Mouse (Mus musculus): ENCODE data around the gene Pdzrn3. TPM values are rescaled to one million over a fixed set of nuclear protein-coding genes. Genes with fewer than 3 reads are reported as not detected.

Pdzrn3 gene
- polyA plus RNA-seq (2014; fragmentation: Nextera tagmentation; extraction: Ambion mirVana), result 16.5 and 17.0 TPM in 2 replicates

DNA sequence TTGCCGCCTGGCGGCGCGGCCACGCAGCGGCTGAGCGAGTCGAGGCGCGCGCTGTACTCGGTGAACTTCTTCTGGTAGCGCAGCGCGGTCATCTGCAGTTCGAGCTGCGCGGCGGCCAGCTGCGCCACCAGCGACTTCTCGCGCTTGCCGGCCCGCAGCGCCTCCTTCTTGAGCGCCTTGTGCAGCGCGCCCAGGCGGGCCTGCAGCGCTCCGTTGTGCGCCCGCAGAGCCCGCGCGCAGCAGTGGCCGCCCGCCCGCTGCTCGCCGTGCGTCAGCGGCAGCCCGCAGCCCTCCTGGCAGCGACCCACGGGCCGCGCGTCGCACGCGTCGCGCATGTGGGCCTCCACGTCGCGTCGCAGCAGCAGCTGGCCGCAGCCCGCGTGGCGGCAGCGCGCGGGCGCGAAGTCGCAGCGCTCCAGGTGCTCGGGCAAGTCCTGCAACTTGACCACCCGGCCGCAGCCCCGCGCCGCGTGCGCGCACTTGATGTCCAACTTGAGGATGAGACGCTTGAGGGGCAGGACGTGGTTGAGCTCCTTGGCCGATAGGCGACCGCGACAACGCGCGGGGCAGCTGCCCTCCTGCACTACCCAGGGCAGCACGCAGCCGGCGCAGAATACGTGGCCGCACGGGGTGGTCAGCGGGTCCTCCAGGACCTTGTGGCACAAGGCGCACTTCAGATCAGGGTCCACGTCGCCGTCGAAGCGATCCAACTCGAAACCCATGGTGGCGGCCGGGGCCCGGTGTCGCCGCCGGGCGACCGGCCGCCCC is at the start of gene Pdzrn3:
TSS of gene Pdzrn3 (minus strand) at position 731 of the 768 bp plus-strand sequence.
- Histone ChIP-seq H3K4me2 (ENCODE audit: low read length) (peak within 1 kb of the TSS; percentile 100), H3K9ac (ENCODE audit: low read length) (peak within 1 kb of the TSS; percentile 62), H3K4me1 (ENCODE audit: control insufficient read depth, insufficient read depth, low read length) (peaks cover 7% of the 10 kb centered on the region; the same call in 1 of the 2 replicates), H3K36me3 (ENCODE audit: control insufficient read depth, insufficient read depth, low read length) (no peaks in the 10 kb centered on the region), H3K27ac (ENCODE audit: low read depth, low read length) (peak within 1 kb of the TSS; percentile 52), H3K4me3 (ENCODE audit: low read depth, low read length) (peak within 1 kb of the TSS; percentile 52), H3K27me3 (replicated peaks; ENCODE audit: control insufficient read depth, insufficient read depth, low read length) (peaks cover 11% of the 10 kb centered on the region; the same call in 1 of the 2 replicates), H3K9me3 (replicated peaks; ENCODE audit: control insufficient read depth, low read length) (no peaks in the 10 kb centered on the region)
- peak; percentile 71 for ATAC-seq
- WGBS, result under 1% methylated on average over 111 of the region's 111 CpGs
- peak; percentile 74 for DNase-seq (ENCODE audit: low spot score)

DNA sequence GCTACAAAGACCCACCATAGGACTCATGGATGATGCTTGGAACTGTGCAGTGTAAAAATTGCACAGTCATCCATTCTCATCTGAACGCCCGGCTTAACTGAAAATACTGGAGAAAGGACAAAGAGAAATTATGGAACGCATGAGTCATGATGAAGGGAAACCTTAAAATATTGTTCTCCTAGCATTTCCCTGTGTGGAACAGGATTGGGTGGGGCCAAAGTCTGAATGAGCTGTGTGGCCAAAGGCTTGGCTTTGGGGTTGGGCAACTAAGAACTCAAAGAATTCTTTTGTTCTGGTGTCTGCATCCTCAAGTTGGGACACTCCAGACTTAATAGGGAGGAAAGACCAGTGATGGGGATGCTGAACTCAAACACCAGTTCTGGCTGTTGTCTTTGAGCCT is 49.6 kb upstream of the Pdzrn3 start:
- no peaks in the 10 kb centered on the region for H3K27me3 ChIP-seq (replicated peaks; ENCODE audit: control insufficient read depth, insufficient read depth, low read length)

DNA sequence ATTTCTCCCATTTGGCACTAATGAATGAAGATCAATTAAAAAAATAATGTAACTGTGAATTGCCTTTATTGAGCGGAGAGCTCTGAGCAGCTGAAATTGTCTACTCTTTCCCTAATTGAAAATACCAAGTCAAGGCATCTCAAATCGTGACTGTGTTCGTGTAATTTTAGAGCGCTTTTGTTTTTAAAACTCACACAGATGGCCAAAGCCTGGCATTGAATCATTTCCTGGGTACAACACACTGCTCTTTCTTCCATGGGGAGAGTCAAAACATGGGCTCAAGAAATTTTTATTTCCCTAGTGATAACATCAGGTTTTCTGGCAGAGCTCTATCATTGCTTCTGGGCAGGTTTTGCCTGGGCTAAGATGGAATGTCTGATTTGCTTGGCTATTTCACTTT is 48.6 kb upstream of the Pdzrn3 start:
- H3K36me3 ChIP-seq (ENCODE audit: control insufficient read depth, insufficient read depth, low read length), result no peaks in the 10 kb centered on the region
- ATAC-seq (peak; percentile 57), DNase-seq (ENCODE audit: low spot score) (peak; percentile 86)
- no peak overlapping the region for H3K4me2 ChIP-seq (ENCODE audit: low read length)
- no peaks in the 10 kb centered on the region for H3K9me3 ChIP-seq (replicated peaks; ENCODE audit: control insufficient read depth, low read length)
- H3K9ac ChIP-seq (ENCODE audit: low read length), result no peak overlapping the region
- 18% methylated on average over 4 of the region's 4 CpGs for WGBS
- H3K27me3 ChIP-seq (replicated peaks; ENCODE audit: control insufficient read depth, insufficient read depth, low read length), result no peaks in the 10 kb centered on the region
- no peak overlapping the region for H3K27ac ChIP-seq (ENCODE audit: low read depth, low read length)
- H3K4me1 ChIP-seq (ENCODE audit: control insufficient read depth, insufficient read depth, low read length), result peaks cover 12% of the 10 kb centered on the region
- no peak overlapping the region for H3K4me3 ChIP-seq (ENCODE audit: low read depth, low read length)

More for the DNA sequence above, 49.6 kb upstream of the Pdzrn3 start:
- Histone ChIP-seq H3K9me3 (replicated peaks; ENCODE audit: control insufficient read depth, low read length) (no peaks in the 10 kb centered on the region), H3K4me1 (ENCODE audit: control insufficient read depth, insufficient read depth, low read length) (peaks cover 6% of the 10 kb centered on the region), H3K4me3 (ENCODE audit: low read depth, low read length) (no peak overlapping the region), H3K9ac (ENCODE audit: low read length) (no peak overlapping the region), H3K27ac (ENCODE audit: low read depth, low read length) (no peak overlapping the region), H3K4me2 (ENCODE audit: low read length) (no peak overlapping the region), H3K36me3 (ENCODE audit: control insufficient read depth, insufficient read depth, low read length) (no peaks in the 10 kb centered on the region)
- ATAC-seq (no peak), DNase-seq (ENCODE audit: low spot score) (no peak)
- WGBS, result 86% methylated on average over 3 of the region's 3 CpGs

DNA sequence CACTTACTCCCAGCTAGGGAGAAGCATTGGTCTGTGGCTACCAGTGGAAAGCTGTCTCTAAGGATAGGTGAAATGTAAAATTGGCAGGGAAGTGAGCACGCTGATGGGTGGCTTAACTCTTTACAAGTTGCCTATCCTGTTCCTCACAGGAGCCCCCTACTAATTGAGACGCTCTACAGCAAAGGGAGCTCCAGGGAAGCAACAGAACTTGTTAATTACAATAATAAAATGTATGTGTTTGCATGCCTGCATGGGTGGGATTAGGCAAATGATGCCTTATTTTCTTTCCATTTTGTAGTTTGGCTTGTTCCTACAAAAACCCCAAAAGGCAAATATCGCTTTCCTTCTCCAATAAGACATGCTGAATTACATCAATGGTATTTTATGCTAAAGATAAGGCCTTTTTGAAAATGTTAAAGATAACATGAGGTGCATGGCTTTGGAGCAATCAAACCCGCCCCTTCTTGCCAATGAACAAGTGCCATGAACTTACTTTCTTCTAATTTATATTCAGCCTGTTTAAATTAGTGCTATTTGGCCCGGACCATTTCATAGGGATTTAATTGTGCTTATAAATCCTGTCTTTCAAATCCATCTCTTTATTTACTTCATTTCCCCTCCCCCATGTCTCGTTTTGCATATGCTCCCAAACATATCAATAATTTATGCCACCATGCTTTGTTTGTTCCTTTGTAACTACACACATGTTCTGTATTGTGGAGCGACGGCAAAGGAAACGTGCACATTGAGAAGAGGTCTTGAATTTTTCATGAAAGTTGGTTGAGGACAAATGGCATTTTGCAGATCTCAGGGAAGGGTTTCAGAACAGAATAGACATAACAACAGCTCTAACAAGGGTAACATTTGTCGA is 44.6 kb upstream of the Pdzrn3 start:
- H3K9me3 ChIP-seq (replicated peaks; ENCODE audit: control insufficient read depth, low read length), result no peaks in the 10 kb centered on the region
- H3K4me2 ChIP-seq (ENCODE audit: low read length), result no peak overlapping the region
- H3K27me3 ChIP-seq (replicated peaks; ENCODE audit: control insufficient read depth, insufficient read depth, low read length), result no peaks in the 10 kb centered on the region
- no peak overlapping the region for H3K27ac ChIP-seq (ENCODE audit: low read depth, low read length)
- H3K36me3 ChIP-seq (ENCODE audit: control insufficient read depth, insufficient read depth, low read length), result no peaks in the 10 kb centered on the region
- H3K4me3 ChIP-seq (ENCODE audit: low read depth, low read length), result no peak overlapping the region
- ATAC-seq (peak; percentile 62), DNase-seq (ENCODE audit: low spot score) (peak; percentile 78)
- WGBS, result 18% methylated on average over 10 of the region's 10 CpGs
- H3K4me1 ChIP-seq (ENCODE audit: control insufficient read depth, insufficient read depth, low read length), result peaks cover 12% of the 10 kb centered on the region
- no peak overlapping the region for H3K9ac ChIP-seq (ENCODE audit: low read length)

DNA sequence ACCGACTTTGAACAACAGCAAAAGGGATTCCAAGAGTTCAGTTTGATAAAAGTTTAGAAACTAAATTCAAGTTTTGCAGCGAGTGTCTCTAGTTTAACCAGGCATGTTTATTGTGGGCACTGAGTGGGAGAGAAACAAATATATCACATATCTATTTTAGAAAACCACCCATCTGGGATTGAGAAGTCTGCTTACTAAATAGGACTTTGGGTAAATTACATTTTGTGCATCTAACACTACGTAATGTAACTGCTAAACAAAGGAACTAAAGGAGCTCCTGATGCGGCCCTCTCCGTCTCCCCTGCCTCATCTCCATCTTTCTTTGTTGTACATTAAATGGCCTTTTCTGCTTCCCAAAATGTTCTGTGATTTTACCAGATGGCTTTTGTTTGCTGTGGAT is 40.5 kb upstream of the Pdzrn3 start:
- Histone ChIP-seq H3K27me3 (replicated peaks; ENCODE audit: control insufficient read depth, insufficient read depth, low read length) (no peaks in the 10 kb centered on the region), H3K4me3 (ENCODE audit: low read depth, low read length) (no peak overlapping the region), H3K9ac (ENCODE audit: low read length) (no peak overlapping the region), H3K27ac (ENCODE audit: low read depth, low read length) (no peak overlapping the region), H3K36me3 (ENCODE audit: control insufficient read depth, insufficient read depth, low read length) (no peaks in the 10 kb centered on the region), H3K4me1 (ENCODE audit: control insufficient read depth, insufficient read depth, low read length) (peaks cover 9% of the 10 kb centered on the region), H3K4me2 (ENCODE audit: low read length) (no peak overlapping the region), H3K9me3 (replicated peaks; ENCODE audit: control insufficient read depth, low read length) (no peaks in the 10 kb centered on the region)
- WGBS, result 66% methylated on average over 5 of the region's 5 CpGs
- ATAC-seq, result no peak
- no peak for DNase-seq (ENCODE audit: low spot score)

DNA sequence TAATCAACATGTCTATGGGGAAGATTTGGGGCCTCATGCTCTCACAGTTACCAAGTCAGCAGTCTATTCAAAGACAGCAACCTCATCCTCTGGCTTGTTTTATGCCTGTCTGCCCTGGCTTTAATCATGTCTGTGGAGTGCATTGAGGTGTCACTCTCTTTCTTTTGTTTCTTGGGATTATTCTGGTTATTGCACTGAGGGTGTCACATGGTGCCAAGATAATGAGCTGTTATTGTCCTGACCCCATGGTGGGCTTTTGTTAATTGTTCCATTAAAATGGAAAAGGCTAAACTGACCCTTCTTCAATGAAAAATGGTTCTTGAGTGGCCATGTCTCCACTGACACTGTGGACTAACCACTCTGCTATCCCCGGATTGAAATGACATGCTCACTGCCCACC is 34.0 kb upstream of the Pdzrn3 start:
- H3K4me1 ChIP-seq (ENCODE audit: control insufficient read depth, insufficient read depth, low read length), result no peaks in the 10 kb centered on the region
- DNase-seq (ENCODE audit: low spot score) (no peak), ATAC-seq (no peak)
- 3% methylated on average over 1 of the region's 1 CpGs for WGBS
- H3K4me3 ChIP-seq (ENCODE audit: low read depth, low read length), result no peak overlapping the region
- H3K9ac ChIP-seq (ENCODE audit: low read length), result no peak overlapping the region
- no peaks in the 10 kb centered on the region for H3K9me3 ChIP-seq (replicated peaks; ENCODE audit: control insufficient read depth, low read length)
- no peak overlapping the region for H3K27ac ChIP-seq (ENCODE audit: low read depth, low read length)
- no peak overlapping the region for H3K4me2 ChIP-seq (ENCODE audit: low read length)
- no peaks in the 10 kb centered on the region for H3K27me3 ChIP-seq (replicated peaks; ENCODE audit: control insufficient read depth, insufficient read depth, low read length)
- no peaks in the 10 kb centered on the region for H3K36me3 ChIP-seq (ENCODE audit: control insufficient read depth, insufficient read depth, low read length)

DNA sequence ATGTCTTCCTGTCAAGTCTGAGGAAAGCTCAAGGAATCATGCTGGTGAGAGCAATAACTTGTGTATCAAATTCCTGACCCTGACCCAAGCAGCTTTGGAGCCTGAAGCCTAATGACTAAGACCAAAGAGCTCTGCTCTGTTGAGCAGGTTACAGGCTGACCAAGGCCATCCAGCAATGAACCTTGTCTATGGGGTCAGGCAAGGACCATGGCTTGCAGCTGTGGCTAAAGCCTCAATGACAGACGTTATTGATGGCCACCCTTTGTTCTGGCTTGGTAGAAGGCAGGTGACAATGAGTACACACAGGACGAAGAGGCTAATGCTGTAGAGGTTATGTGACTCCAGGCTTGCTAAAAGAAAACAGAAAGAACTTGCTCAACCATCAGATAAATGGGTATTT is 33.4 kb upstream of the Pdzrn3 start:
- Histone ChIP-seq H3K9me3 (replicated peaks; ENCODE audit: control insufficient read depth, low read length) (no peaks in the 10 kb centered on the region), H3K27me3 (replicated peaks; ENCODE audit: control insufficient read depth, insufficient read depth, low read length) (no peaks in the 10 kb centered on the region), H3K4me3 (ENCODE audit: low read depth, low read length) (no peak overlapping the region), H3K4me2 (ENCODE audit: low read length) (no peak overlapping the region), H3K9ac (ENCODE audit: low read length) (no peak overlapping the region), H3K36me3 (ENCODE audit: control insufficient read depth, insufficient read depth, low read length) (no peaks in the 10 kb centered on the region), H3K4me1 (ENCODE audit: control insufficient read depth, insufficient read depth, low read length) (no peaks in the 10 kb centered on the region), H3K27ac (ENCODE audit: low read depth, low read length) (no peak overlapping the region)
- WGBS, result 29% methylated on average over 2 of the region's 2 CpGs
- ATAC-seq (no peak), DNase-seq (ENCODE audit: low spot score) (no peak)

DNA sequence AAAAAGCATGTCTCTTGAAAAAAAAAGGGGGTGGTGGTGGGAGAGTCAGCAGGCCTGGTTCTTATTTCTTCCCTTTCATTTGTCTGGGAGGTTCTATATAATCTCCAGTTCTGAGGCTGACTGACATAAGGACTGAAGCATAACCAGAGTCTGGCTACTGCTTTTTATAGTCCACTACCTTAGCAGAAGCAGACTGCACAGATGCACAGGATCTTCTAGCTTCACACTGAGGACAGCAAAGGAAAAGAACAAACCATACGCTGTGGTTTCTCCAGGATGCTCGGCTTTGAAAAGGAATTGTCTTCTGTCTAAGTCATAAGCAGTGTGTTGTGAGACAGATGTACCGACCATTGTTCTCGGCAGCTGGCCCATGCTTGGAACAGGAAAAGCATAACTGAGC is 19.0 kb upstream of the Pdzrn3 start:
- no peak overlapping the region for H3K27ac ChIP-seq (ENCODE audit: low read depth, low read length)
- H3K9ac ChIP-seq (ENCODE audit: low read length), result no peak overlapping the region
- no peak overlapping the region for H3K4me3 ChIP-seq (ENCODE audit: low read depth, low read length)
- WGBS, result 90% methylated on average over 4 of the region's 4 CpGs
- no peaks in the 10 kb centered on the region for H3K36me3 ChIP-seq (ENCODE audit: control insufficient read depth, insufficient read depth, low read length)
- ATAC-seq (no peak), DNase-seq (ENCODE audit: low spot score) (no peak)
- H3K4me1 ChIP-seq (ENCODE audit: control insufficient read depth, insufficient read depth, low read length), result no peaks in the 10 kb centered on the region
- H3K9me3 ChIP-seq (replicated peaks; ENCODE audit: control insufficient read depth, low read length), result no peaks in the 10 kb centered on the region
- H3K27me3 ChIP-seq (replicated peaks; ENCODE audit: control insufficient read depth, insufficient read depth, low read length), result no peaks in the 10 kb centered on the region
- H3K4me2 ChIP-seq (ENCODE audit: low read length), result no peak overlapping the region

DNA sequence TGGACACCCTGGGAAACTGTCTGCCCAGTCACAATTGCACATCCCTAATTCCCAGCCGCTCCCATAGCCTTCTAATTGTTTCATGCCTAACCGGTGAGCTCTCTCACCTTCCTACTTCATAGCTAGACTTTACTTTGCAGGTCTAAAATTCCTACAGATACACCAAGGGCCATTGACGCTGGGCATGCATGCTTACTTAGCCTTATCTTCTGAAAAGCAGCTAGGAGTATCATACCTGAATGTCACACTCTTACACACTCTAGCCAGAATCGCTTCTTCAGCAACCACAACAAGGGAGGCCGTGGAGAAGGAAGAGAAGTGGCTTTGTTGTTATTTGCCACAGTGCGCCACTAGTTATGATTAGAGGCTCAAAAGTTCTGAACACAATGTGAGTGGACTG is 18.2 kb upstream of the Pdzrn3 start:
- DNase-seq (ENCODE audit: low spot score) (no peak), ATAC-seq (no peak)
- H3K27ac ChIP-seq (ENCODE audit: low read depth, low read length), result no peak overlapping the region
- no peak overlapping the region for H3K9ac ChIP-seq (ENCODE audit: low read length)
- no peak overlapping the region for H3K4me3 ChIP-seq (ENCODE audit: low read depth, low read length)
- H3K4me2 ChIP-seq (ENCODE audit: low read length), result no peak overlapping the region
- no peaks in the 10 kb centered on the region for H3K9me3 ChIP-seq (replicated peaks; ENCODE audit: control insufficient read depth, low read length)
- 94% methylated on average over 6 of the region's 6 CpGs for WGBS
- H3K36me3 ChIP-seq (ENCODE audit: control insufficient read depth, insufficient read depth, low read length), result no peaks in the 10 kb centered on the region
- H3K27me3 ChIP-seq (replicated peaks; ENCODE audit: control insufficient read depth, insufficient read depth, low read length), result no peaks in the 10 kb centered on the region
- no peaks in the 10 kb centered on the region for H3K4me1 ChIP-seq (ENCODE audit: control insufficient read depth, insufficient read depth, low read length)
